Comparison of ENCODE assay signal across 11 mouse cellular contexts in the genomic region with DNA sequence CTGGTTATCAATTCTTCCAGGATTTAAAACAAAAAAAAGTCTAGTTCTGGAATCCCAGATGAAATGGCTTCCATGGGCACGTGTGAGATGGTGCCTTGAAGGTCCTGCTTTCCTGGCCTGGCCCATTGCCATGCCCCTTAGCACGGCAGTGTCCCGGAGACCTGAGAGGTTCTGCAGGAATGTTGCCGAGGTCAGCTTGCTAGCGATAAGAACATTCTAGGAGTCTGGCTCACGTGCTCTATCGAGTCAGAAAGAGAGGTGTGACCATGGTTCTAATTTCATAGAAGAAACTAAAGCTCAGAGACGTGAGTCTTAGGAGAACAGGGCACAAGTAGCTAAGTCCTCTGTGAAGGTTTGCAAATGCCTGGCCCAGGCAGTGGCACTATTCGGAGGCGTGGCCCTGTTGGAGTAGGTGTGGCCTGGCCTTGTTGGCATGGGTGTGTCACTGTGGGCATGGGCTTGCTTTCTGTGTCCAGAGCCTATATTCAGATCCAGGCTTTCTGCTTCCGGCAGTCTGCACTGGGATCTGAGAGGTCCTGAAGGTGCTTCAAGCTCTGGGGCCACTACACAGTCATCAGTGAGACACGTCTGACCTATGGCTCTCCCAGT.
DNase-seq lines count a peak whose midpoint lies in the region; ATAC-seq and TF ChIP-seq lines count a peak whose summit lies in the region.
"Had no signal": no experiment of that assay in that cellular context is flagged by ENCODE, and none has a peak within 500 bp of the region (broad histone marks: within the 10 kb centered on the region; RNA-seq: fewer than 3 reads in every experiment).

No protein-coding gene starts in this region.

- H3ac ChIP-seq in myocyte (ENCODE audit: control insufficient read depth, insufficient read length), result no peak overlapping the region

- no peak for TF ChIP-seq EP300 in liver, postnatal 0 days (IDR thresholded peaks at IDR 0.05; ENCODE audit: low read depth)

- no peak for ATAC-seq in liver, postnatal 0 days

- intact Hi-C loops in left cerebral cortex, adult 2 months (cut with DNase I), result no loop called here

- TF ChIP-seq CTCF in liver, postnatal 0 days (IDR thresholded peaks at IDR 0.05; ENCODE audit: low read depth), result no peak
- TF ChIP-seq CTCF in left cerebral cortex, adult 2 months (IDR thresholded peaks at IDR 0.05), result no peak

- H3K4me1 ChIP-seq in liver, postnatal 0 days (ENCODE audit: insufficient read depth), result no peaks in the 10 kb centered on the region

- 85% methylated on average over 12 of the region's 12 CpGs for WGBS in liver, postnatal 0 days (ENCODE audit: insufficient replicate concordance)
- WGBS in large intestine, adult 2 months, result 44% methylated on average over 12 of the region's 12 CpGs

- H3K4me3 ChIP-seq in liver, postnatal 0 days (ENCODE audit: low read depth, low read length), result no peak overlapping the region
- no peak overlapping the region for H3K4me3 ChIP-seq in myocyte
- no peak overlapping the region for H3K4me3 ChIP-seq in left cerebral cortex, adult 2 months
- H3K4me3 ChIP-seq: neural tube, embryonic 13.5 days had no signal

- H3K9ac ChIP-seq in liver, postnatal 0 days (replicated peaks), result no peak overlapping the region
- H3K9ac ChIP-seq: neural tube, embryonic 13.5 days had no signal

- H3K27me3 ChIP-seq in liver, postnatal 0 days (ENCODE audit: insufficient read depth, low read length), result no peaks in the 10 kb centered on the region
- no peaks in the 10 kb centered on the region for H3K27me3 ChIP-seq in myocyte (ENCODE audit: control insufficient read depth, insufficient read depth, insufficient read length)
- H3K27me3 ChIP-seq: neural tube, embryonic 13.5 days had no signal

- no peak overlapping the region for H3K27ac ChIP-seq in liver, postnatal 0 days (ENCODE audit: low read depth)
- no peak overlapping the region for H3K27ac ChIP-seq in left cerebral cortex, adult 2 months
- H3K27ac ChIP-seq: hindbrain, postnatal 0 days; neural tube, embryonic 13.5 days had no signal

- peak; percentile 91 for DNase-seq in heart, adult 11 months
- DNase-seq in heart, postnatal 4 days, result no peak
- peak; percentile 48 for DNase-seq in liver
- no peak for DNase-seq in liver, postnatal 0 days
- DNase-seq in large intestine, adult 2 months (ENCODE audit: low read depth, low spot score), result peak; percentile 51
- no peak for DNase-seq in layer of hippocampus, postnatal 10 days (ENCODE audit: low spot score in 2 of 2)
- no peak for DNase-seq in left cerebral cortex, adult 2 months (ENCODE audit: extremely low spot score in 1 of 2, low spot score in 2 of 2)
- DNase-seq: adrenal gland, postnatal 36 days had no signal

- no peaks in the 10 kb centered on the region; the same call in none of the 2 replicates for H3K36me3 ChIP-seq in liver, postnatal 0 days (replicated peaks; ENCODE audit: insufficient read depth, low read length)
- H3K36me3 ChIP-seq in myocyte (ENCODE audit: control insufficient read depth, insufficient read depth), result no peaks in the 10 kb centered on the region
- H3K36me3 ChIP-seq: neural tube, embryonic 13.5 days had no signal

- peak; percentile 30 for TF ChIP-seq POLR2A in myocyte (IDR thresholded peaks at IDR 0.05; ENCODE audit: insufficient read length, low read depth)

- no peaks in the 10 kb centered on the region for H3K9me3 ChIP-seq in liver, postnatal 0 days (ENCODE audit: low read length)
- H3K9me3 ChIP-seq: neural tube, embryonic 13.5 days had no signal

- H3K4me2 ChIP-seq in liver, postnatal 0 days (ENCODE audit: low read depth, low read length), result no peak overlapping the region
- H3K4me2 ChIP-seq in myocyte (ENCODE audit: low read depth), result no peak overlapping the region
- H3K4me2 ChIP-seq: neural tube, embryonic 13.5 days had no signal

- H3K79me2 ChIP-seq in myocyte (ENCODE audit: control insufficient read depth, insufficient read depth), result peaks cover 3% of the 10 kb centered on the region

TF ChIP-seq in myocyte, 11 proteins besides CTCF, POLR2A, EP300 and RAD21:
- no peak for TF ChIP-seq E2F4 (IDR thresholded peaks at IDR 0.05; ENCODE audit: insufficient read depth)
- no peak for TF ChIP-seq MAX (IDR thresholded peaks at IDR 0.05; ENCODE audit: low read depth)
- no peak for TF ChIP-seq TCF3 (IDR thresholded peaks at IDR 0.05; ENCODE audit: insufficient read length, low read depth)
- no peak for TF ChIP-seq SRF (IDR thresholded peaks at IDR 0.05; ENCODE audit: control insufficient read depth, insufficient read length, low read depth)
- TF ChIP-seq REST (IDR thresholded peaks at IDR 0.05; ENCODE audit: insufficient read depth, insufficient read length), result no peak
- TF ChIP-seq MYOD1 (IDR thresholded peaks at IDR 0.05; ENCODE audit: control insufficient read depth in 1 of 3, insufficient read length in 2 of 3, low read depth in 2 of 3), result no peak
- TF ChIP-seq CEBPB (IDR thresholded peaks at IDR 0.05; ENCODE audit: insufficient read depth, poor library complexity, severe bottlenecking), result no peak
- TF ChIP-seq MYOG (IDR thresholded peaks at IDR 0.05; ENCODE audit: control insufficient read depth in 1 of 3, insufficient read depth in 1 of 3, insufficient read length in 2 of 3, low read depth in 2 of 3), result no peak
- no peak for TF ChIP-seq TCF12 (IDR thresholded peaks at IDR 0.05; ENCODE audit: insufficient read depth, poor library complexity, severe bottlenecking)
- TF ChIP-seq POLR2AphosphoS2 (IDR thresholded peaks at IDR 0.05; ENCODE audit: insufficient read length, low read depth), result no peak
- no peak for TF ChIP-seq USF1 (IDR thresholded peaks at IDR 0.05; ENCODE audit: low read depth)

Comparison
In these comparisons a context has a peak if more than half of its experiments do, and no peak if none do; other contexts are left out.
1. DNase-seq: peak in heart, adult 11 months (single experiment), liver (single experiment) and large intestine, adult 2 months (single experiment); none in heart, postnatal 4 days (single experiment), liver, postnatal 0 days (single experiment), layer of hippocampus, postnatal 10 days (0 of 2) and left cerebral cortex, adult 2 months (0 of 2).